In genomic region chr11:85811229-85811628, GRCm38 (mm10) we compare ENCODE assay signal across 22 mouse cellular contexts. TPM values are rescaled to one million over a fixed set of nuclear protein-coding genes. Genes with fewer than 3 reads are reported as not detected.
"Had no signal": no experiment of that assay in that cellular context is flagged by ENCODE, and none has a peak within 500 bp of the region (broad histone marks: within the 10 kb centered on the region; RNA-seq: fewer than 3 reads in every experiment).

No protein-coding gene starts in this region.

- H3K27ac ChIP-seq: kidney, postnatal 0 days; limb, embryonic 13.5 days; liver, embryonic 13.5 days; midbrain, embryonic 15.5 days; neural tube, embryonic 13.5 days had no signal

- H3K9me3 ChIP-seq: limb, embryonic 13.5 days; liver, embryonic 13.5 days; midbrain, embryonic 15.5 days; neural tube, embryonic 13.5 days had no signal

- H3K4me2 ChIP-seq: limb, embryonic 13.5 days; liver, embryonic 13.5 days; midbrain, embryonic 11.5 days; midbrain, embryonic 15.5 days; neural tube, embryonic 13.5 days had no signal

- H3K9ac ChIP-seq: limb, embryonic 13.5 days; liver, embryonic 13.5 days; midbrain, embryonic 15.5 days; neural tube, embryonic 13.5 days had no signal

- H3K36me3 ChIP-seq: limb, embryonic 13.5 days; liver, embryonic 13.5 days; midbrain, embryonic 15.5 days; neural tube, embryonic 13.5 days had no signal

- H3K4me1 ChIP-seq: midbrain, embryonic 15.5 days had no signal

- DNase-seq: kidney, adult 2 months; layer of hippocampus, adult 9-11 months; layer of hippocampus, postnatal 36 days; left cerebral cortex, postnatal 4 days; liver, embryonic 13.5 days; lung, adult 18-20 months; lung, postnatal 10 days; retina, postnatal 1 day; right cerebral cortex, postnatal 4 days; spleen, adult 18-20 months; thymus, adult 2 months; thymus, postnatal 36 days had no signal

- H3K27me3 ChIP-seq: midbrain, embryonic 15.5 days; neural tube, embryonic 13.5 days had no signal

- H3K4me3 ChIP-seq: limb, embryonic 13.5 days; liver, embryonic 13.5 days; midbrain, embryonic 15.5 days; neural tube, embryonic 13.5 days had no signal

- ATAC-seq: intestine, embryonic 16.5 days; midbrain, embryonic 15.5 days had no signal

RNA-seq across cellular contexts. Expression of gene Gm11444, which starts 38.9 kb away (rescaled TPM):
- total RNA-seq: layer of hippocampus, adult 18-20 months; layer of hippocampus, postnatal 36 days; left cerebral cortex, postnatal 10 days; left cerebral cortex, postnatal 4 days; monocyte, adult 5-6 weeks had no signal
- polyA plus RNA-seq: intestine, embryonic 16.5 days; kidney, adult 2 months; kidney, postnatal 0 days; liver, embryonic 13.5 days; midbrain, embryonic 11.5 days; midbrain, embryonic 15.5 days; neural tube, embryonic 13.5 days; stomach, embryonic 14.5 days; thymus, adult 2 months had no signal
